Mouse (Mus musculus): Measurements from ENCODE around the gene Fam102b.

The Fam102b gene

DNA sequence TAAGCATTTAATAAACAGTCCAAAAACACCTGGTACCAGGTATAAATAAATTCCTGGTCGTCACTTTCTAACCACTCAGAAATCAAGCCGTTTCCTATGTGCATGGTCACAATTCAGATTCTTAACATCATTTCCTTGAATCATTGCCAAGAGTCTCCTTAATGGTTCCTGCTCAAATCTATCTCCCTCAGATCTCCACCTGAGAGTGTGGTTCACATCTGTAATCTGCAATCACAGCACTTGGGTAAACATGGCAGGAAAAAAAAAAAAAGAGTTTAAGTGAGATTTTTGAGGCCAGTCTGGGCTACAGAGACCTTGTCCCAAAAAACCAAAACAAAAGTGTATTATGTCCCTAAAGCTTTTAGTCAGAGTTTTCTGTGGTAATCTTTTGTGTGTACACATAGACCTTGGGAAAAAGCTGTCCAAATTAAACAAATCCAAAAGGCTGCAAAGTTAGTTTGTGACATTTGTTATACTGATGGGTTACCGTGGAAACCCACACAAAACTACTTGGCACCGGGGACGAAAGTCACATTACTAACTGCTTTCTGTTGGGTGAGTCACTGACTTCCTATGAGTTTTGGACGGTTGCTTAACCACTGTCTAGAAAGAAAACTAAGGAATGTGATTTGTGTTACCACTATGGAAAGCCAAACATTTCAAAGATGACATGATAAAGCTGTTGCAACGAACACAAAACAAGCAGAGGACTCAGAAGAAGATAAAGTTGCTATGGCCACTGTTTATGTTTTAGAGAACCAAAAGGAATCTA, 16.7 kb downstream of the Fam102b start:
- no peak for DNase-seq (ENCODE audit: extremely low spot score)

GRCm38 (mm10) chr3:109008180-109008579, 19.2 kb downstream of the Fam102b start:
- DNase-seq (ENCODE audit: extremely low spot score) = no peak

GRCm38 (mm10) chr3:109005777-109006176, 21.6 kb downstream of the Fam102b start:
- DNase-seq (ENCODE audit: extremely low spot score) = no peak

- no peak for DNase-seq (ENCODE audit: extremely low spot score)
Observed at GRCm38 (mm10) chr3:108999173-108999572, 28.2 kb downstream of the Fam102b start.

GRCm38 (mm10) chr3:108997762-108998161, 29.6 kb downstream of the Fam102b start:
- no peak for DNase-seq (ENCODE audit: extremely low spot score)

- no peak for DNase-seq (ENCODE audit: extremely low spot score)
Observed at GRCm38 (mm10) chr3:108997284-108997683, 30.1 kb downstream of the Fam102b start.

GRCm38 (mm10) chr3:108995379-108995778, 32.0 kb downstream of the Fam102b start:
- DNase-seq (ENCODE audit: extremely low spot score) = no peak

GRCm38 (mm10) chr3:108994477-108994876, 32.9 kb downstream of the Fam102b start:
- DNase-seq (ENCODE audit: extremely low spot score) = no peak

- DNase-seq (ENCODE audit: extremely low spot score) = no peak
Observed at GRCm38 (mm10) chr3:108989971-108990548, 37.3 kb downstream of the Fam102b start.

DNA sequence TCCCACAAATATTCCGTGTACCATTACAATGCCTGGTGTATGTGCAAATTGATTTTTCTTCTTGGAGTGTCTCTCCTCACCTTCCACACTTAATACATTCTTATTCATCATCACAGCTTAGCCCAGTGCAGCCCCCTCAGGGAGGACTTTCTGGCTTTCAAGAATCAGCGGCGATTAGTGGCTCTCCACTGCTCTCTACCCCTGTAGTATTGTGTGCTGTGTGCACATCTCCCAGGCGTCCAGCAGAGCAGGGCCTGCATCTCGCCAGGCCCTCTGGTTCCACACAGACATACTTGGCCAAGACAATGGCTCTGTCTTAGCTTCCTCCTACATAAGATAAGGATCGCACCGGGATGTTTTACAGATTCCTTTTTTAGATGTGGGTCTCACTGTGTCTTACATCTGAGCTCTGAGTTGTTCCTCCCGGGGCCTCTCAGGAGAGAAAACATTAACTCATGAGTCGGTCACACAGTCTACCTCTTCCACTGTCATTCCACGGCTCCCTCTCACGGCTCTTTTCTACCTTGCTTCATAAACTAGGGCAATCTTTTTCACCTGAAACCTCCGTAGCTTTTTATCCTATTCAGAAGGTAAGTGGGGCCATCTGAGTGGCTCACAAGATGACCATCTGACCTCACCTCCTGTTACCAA, 40.3 kb downstream of the Fam102b start:
- no peak for DNase-seq (ENCODE audit: extremely low spot score)

- no peak for DNase-seq (ENCODE audit: extremely low spot score)
Observed at GRCm38 (mm10) chr3:108986534-108986933, 40.9 kb downstream of the Fam102b start.

GRCm38 (mm10) chr3:108983989-108984388, 43.4 kb downstream of the Fam102b start:
- DNase-seq (ENCODE audit: extremely low spot score) = no peak

- DNase-seq (ENCODE audit: extremely low spot score) = no peak
Observed at GRCm38 (mm10) chr3:108981946-108982345, 45.5 kb downstream of the Fam102b start.

- no peak for DNase-seq (ENCODE audit: extremely low spot score)
Observed at GRCm38 (mm10) chr3:108977340-108978030, 49.9 kb downstream of the Fam102b start.

- DNase-seq (ENCODE audit: extremely low spot score) = no peak
Observed at GRCm38 (mm10) chr3:108974920-108975485, 52.4 kb downstream of the Fam102b start.

- DNase-seq (ENCODE audit: extremely low spot score) = no peak
Observed at GRCm38 (mm10) chr3:108973980-108974660, 53.3 kb downstream of the Fam102b start.

DNA sequence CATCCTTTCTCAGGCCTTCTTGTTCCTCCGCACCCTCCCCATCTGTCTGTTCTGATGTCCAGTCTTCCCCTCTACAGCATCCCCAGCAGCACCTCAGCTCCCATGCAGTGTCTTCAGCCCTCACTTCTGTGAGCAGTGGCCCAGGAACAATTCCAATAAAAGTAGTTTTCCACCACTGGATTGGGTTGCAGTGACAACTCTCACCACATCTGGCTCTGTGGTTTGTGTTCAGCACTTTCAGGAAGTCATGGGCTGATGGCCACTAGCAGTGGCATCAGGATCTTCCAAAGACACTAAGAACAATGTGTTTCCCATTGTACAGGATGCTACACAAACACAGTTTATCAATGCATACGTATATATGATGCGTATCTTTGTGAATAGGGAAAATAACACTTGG, 61.4 kb downstream of the Fam102b start:
- DNase-seq (ENCODE audit: extremely low spot score) = no peak

DNA sequence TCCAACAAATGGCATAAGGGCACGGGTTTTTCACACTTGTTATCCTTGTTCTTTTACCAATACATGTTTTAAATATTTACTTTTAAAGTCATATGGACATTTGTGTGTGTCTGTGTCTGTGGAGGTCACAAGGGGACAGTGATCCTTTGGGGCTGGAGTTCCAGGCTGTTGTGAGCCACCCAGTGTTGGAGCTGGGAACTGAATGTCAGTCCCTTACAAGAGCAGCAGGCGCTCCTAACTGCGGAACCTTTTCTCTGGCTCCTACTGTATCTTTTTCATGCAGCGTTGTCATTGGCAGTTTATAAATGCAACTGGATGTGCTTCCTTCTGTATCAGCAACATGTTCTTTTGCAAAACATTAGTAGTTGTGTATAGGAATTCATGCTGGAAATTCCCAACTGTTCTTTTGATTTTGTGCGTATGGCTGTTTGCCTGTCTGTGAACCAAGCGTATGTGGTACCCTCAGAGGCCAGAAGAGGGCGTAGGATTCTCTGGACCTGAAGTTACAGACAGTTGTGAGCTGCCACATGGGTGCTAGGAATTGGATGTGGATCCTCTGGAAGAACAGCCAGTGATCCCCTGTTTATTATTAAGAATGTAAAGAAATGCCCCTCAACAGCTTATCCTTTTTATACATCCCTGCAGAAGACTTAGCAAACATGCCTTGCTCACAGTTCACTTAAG, 62.9 kb downstream of the Fam102b start:
- no peak for DNase-seq (ENCODE audit: extremely low spot score)

DNA sequence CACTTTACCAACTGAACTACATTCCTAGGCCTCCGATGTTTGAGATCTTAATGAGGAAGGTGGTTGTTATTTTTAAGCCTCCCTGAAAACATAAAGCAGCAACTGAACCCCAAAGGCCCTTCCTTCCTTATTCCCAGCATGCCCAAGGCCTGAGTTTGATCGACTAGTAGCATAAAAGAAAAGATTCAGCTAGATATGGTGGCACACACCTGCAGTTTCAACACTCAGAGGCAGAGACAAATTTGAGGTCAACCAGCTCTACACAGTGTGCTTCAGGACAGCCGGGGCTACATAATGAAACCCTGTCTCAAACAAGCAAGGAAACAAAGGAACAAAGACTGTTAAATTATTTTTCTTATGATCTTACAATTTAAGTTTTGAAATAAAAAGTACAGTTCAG, 63.6 kb downstream of the Fam102b start:
- DNase-seq (ENCODE audit: extremely low spot score) = no peak

GRCm38 (mm10) chr3:108963278-108963677, 64.1 kb downstream of the Fam102b start:
- no peak for DNase-seq (ENCODE audit: extremely low spot score)

- DNase-seq (ENCODE audit: extremely low spot score) = no peak
Observed at GRCm38 (mm10) chr3:108961655-108962054, 65.8 kb downstream of the Fam102b start.
